Mouse (Mus musculus) MEL (cell line): ENCODE results near the gene Serpinb6b. TPM values are rescaled to one million over a fixed set of nuclear protein-coding genes. Genes with fewer than 3 reads are reported as not detected.

Experiments used
- DNase-seq: peaks from one replicate; pipeline ENCODE4 v3.0.0; 2011; ENCODE audit warnings: low read depth, low spot score
- H3K27ac ChIP-seq: 2 replicates; pipeline ENCODE4 v1.5.1; 2012; ENCODE audit warnings: low read depth, mild to moderate bottlenecking, control low read depth, low read length, moderate library complexity; ENCODE audit not compliant: control insufficient read depth
- H3K27me3 ChIP-seq, 2 experiments: fragments of 150-350 bp in 1 of 2; sonication (generic) in 1 of 2; 2 replicates each; pipeline ENCODE4 v1.6.1; 2012; ENCODE audit warnings: low read length in 2 of 2, mild to moderate bottlenecking in 2 of 2, improper control_type of control experiment in 1 of 2, moderate library complexity in 1 of 2; ENCODE audit not compliant: insufficient read depth in 2 of 2, control insufficient read depth in 1 of 2
- H3K36me3 ChIP-seq, 2 experiments: 2 replicates each; pipeline ENCODE4 v1.6.1; 2012 to 2014; ENCODE audit warnings: low read length in 2 of 2, improper control_type of control experiment in 1 of 2, inconsistent platforms in 1 of 2, mild to moderate bottlenecking in 1 of 2; ENCODE audit not compliant: insufficient read depth in 2 of 2, control insufficient read depth in 1 of 2
- H3K4me1 ChIP-seq, 2 experiments: fragments of 150-350 bp in 1 of 2; sonication (generic) in 1 of 2; 2 replicates each; pipeline ENCODE4 v1.6.1; 2012; ENCODE audit warnings: low read length in 2 of 2, improper control_type of control experiment in 1 of 2, mild to moderate bottlenecking in 1 of 2; ENCODE audit not compliant: insufficient read depth in 2 of 2, control insufficient read depth in 1 of 2
- H3K4me3 ChIP-seq, 2 experiments: fragments of 150-350 bp in 1 of 2; sonication (generic) in 1 of 2; 2 replicates each; pipeline ENCODE4 v1.5.1; 2012; ENCODE audit warnings: low read depth in 2 of 2, low read length in 2 of 2, mild to moderate bottlenecking in 2 of 2, moderate library complexity in 2 of 2, control low read depth in 1 of 2, improper control_type of control experiment in 1 of 2; ENCODE audit not compliant: control insufficient read depth in 1 of 2, insufficient read depth in 1 of 2
- H3K79me2 ChIP-seq: 2 replicates; pipeline ENCODE4 v1.6.1; 2012; ENCODE audit warnings: mild to moderate bottlenecking, low read length, moderate library complexity; ENCODE audit not compliant: control insufficient read depth, poor library complexity, insufficient read depth
- H3K9ac ChIP-seq: 2 replicates; pipeline ENCODE4 v1.6.1; 2012; ENCODE audit warnings: low read depth, mild to moderate bottlenecking, control low read depth, low read length, moderate library complexity; ENCODE audit not compliant: control insufficient read depth, poor library complexity, severe bottlenecking
- H3K9me3 ChIP-seq: fragments of 150-350 bp; sonication (generic); replicated peaks from 2 replicates; pipeline ENCODE4 v1.6.1; 2012; ENCODE audit warnings: mild to moderate bottlenecking, low read length, improper control_type of control experiment, moderate library complexity; ENCODE audit not compliant: insufficient read depth
- BHLHE40 ChIP-seq: IDR thresholded peaks from 2 replicates; pipeline ENCODE4 v1.6.1; 2012; ENCODE audit warnings: low read depth, mild to moderate bottlenecking, inconsistent platforms, low read length, improper control_type of control experiment, borderline replicate concordance
- CHD1 ChIP-seq: IDR thresholded peaks from 2 replicates; pipeline ENCODE4 v1.6.1; 2012; ENCODE audit warnings: low read depth, mild to moderate bottlenecking, inconsistent platforms, low read length, improper control_type of control experiment
- CTCF ChIP-seq, 3 experiments: IDR thresholded peaks in 2 of 3; conservative IDR thresholded peaks in 1 of 3; 2 replicates each; pipeline ENCODE4 v1.5.1; 2011 to 2012; ENCODE audit warnings: low read length in 3 of 3, low read depth in 2 of 3, mild to moderate bottlenecking in 2 of 3, improper control_type of control experiment in 1 of 3, inconsistent platforms in 1 of 3, mixed read lengths in 1 of 3, moderate library complexity in 1 of 3; ENCODE audit not compliant: control insufficient read depth in 1 of 3, insufficient read depth in 1 of 3, poor library complexity in 1 of 3, severe bottlenecking in 1 of 3
- ELF1 ChIP-seq: IDR thresholded peaks from 2 replicates; pipeline ENCODE4 v1.6.1; 2014; ENCODE audit warnings: low read depth, mild to moderate bottlenecking, inconsistent platforms, low read length, improper control_type of control experiment, moderate library complexity
- EP300 ChIP-seq, 2 experiments: IDR thresholded peaks; 2 replicates each; pipeline ENCODE4 v1.6.1; 2011; ENCODE audit warnings: improper control_type of control experiment in 2 of 2, low read length in 2 of 2, low read depth in 1 of 2, mild to moderate bottlenecking in 1 of 2
- ETS1 ChIP-seq: IDR thresholded peaks from 2 replicates; pipeline ENCODE4 v1.6.1; 2012; ENCODE audit warnings: low read depth, mild to moderate bottlenecking, inconsistent platforms, low read length, improper control_type of control experiment, moderate library complexity
- JUND ChIP-seq: IDR thresholded peaks from 2 replicates; pipeline ENCODE4 v1.6.1; 2011; ENCODE audit warnings: low read depth, mild to moderate bottlenecking, improper control_type of control experiment, low read length
- KAT2A ChIP-seq: conservative IDR thresholded peaks from 2 replicates; pipeline ENCODE4 v1.6.1; 2012; ENCODE audit warnings: low read depth, low read length, improper control_type of control experiment, inconsistent platforms
- MYC ChIP-seq: IDR thresholded peaks from 2 replicates; pipeline ENCODE4 v1.6.1; 2011; ENCODE audit warnings: low read depth, mild to moderate bottlenecking, low read length, improper control_type of control experiment, moderate library complexity
- NELFE ChIP-seq: IDR thresholded peaks from 2 replicates; pipeline ENCODE4 v1.6.1; 2011; ENCODE audit warnings: low read depth, low read length, improper control_type of control experiment
- POLR2A ChIP-seq, 2 experiments: IDR thresholded peaks; 2 replicates each; pipeline ENCODE4 v1.6.1; 2011 to 2012; ENCODE audit warnings: low read length in 2 of 2, mild to moderate bottlenecking in 2 of 2, control low read depth in 1 of 2, improper control_type of control experiment in 1 of 2, low read depth in 1 of 2, moderate library complexity in 1 of 2; ENCODE audit not compliant: control insufficient read depth in 1 of 2, insufficient read depth in 1 of 2, poor library complexity in 1 of 2
- POLR2AphosphoS2 ChIP-seq: IDR thresholded peaks from 2 replicates; pipeline ENCODE4 v1.6.1; 2011; ENCODE audit warnings: low read length, improper control_type of control experiment
- RCOR1 ChIP-seq: IDR thresholded peaks from 2 replicates; pipeline ENCODE4 v1.6.1; 2012; ENCODE audit warnings: low read depth, mild to moderate bottlenecking, inconsistent platforms, low read length, improper control_type of control experiment
- SIN3A ChIP-seq: IDR thresholded peaks from 2 replicates; pipeline ENCODE4 v1.6.1; 2012; ENCODE audit warnings: low read length, improper control_type of control experiment, inconsistent platforms
- USF2 ChIP-seq, 2 experiments: IDR thresholded peaks; 2 replicates each; pipeline ENCODE4 v1.6.1; 2011 to 2012; ENCODE audit warnings: improper control_type of control experiment in 2 of 2, low read length in 2 of 2, borderline replicate concordance in 1 of 2, inconsistent platforms in 1 of 2, low read depth in 1 of 2, mild to moderate bottlenecking in 1 of 2; ENCODE audit not compliant: insufficient read depth in 1 of 2
- polyA plus RNA-seq, 2 experiments: library from polyadenylated mRNA; stranded (reverse) in 1 of 2; unstranded in 1 of 2; fragments of >175 nt in 1 of 2; fragments of >200 nt in 1 of 2; gene quantifications; 2 replicates each; pipeline versions ENCODE4 v1.2.1 to v1.2.4; 2012; ENCODE audit warnings: low replicate concordance in 2 of 2, low read depth in 1 of 2; ENCODE audit not compliant: insufficient read length in 2 of 2, insufficient read depth in 1 of 2, missing spikeins in 1 of 2
- total RNA-seq: library from RNA; depleted of rRNA; stranded (reverse); fragments of 300-350 nt; gene quantifications from 2 replicates; pipeline ENCODE4 v1.2.3, GENCODE M21; 2012

The Serpinb6b gene
- total and polyA plus RNA-seq, 3 experiments, result 0.27 to 1.2 TPM; not detected in 1

DNA sequence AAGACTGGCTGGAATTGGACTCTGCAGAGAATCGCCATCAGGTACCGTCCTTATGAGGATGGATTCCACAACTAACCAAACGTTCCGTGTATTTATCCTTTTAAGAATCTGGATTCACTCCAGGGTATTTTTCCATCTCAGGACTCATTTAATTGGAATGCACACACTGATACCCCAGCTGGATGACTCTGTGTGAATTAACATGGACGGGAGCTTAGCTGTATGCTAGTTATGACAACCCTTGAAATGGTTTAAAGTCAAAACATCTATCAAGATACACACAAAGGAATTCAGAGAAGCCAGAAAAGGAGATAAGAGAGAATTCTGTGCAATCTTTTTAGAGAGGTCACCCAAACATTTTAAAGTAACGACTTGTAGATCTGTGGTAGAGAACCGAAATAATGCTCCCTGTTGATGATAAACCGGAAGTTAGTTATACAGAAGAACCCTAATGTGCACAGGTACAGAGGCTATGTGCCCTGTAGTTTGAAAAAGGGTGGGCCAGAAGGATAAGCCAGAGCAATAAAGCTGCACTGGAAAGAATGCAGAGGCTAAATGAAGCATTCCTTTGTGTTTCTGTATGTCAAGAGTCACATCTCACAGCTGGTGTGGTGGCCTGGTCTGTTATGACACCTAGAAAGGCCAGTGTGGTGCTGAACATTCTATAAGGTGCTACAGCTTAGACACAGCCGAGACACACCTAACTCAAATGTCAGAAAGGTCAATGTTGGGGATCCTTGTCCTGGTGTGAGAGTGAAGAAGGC is 837 bp upstream of the Serpinb6b start:
- Histone ChIP-seq H3K4me1 (peaks cover 9 to 12% of the 10 kb centered on the region in 2 experiments), H3K27ac (no peak overlapping the region), H3K4me3 (no peak overlapping the region), H3K9ac (no peak overlapping the region), H3K9me3 (no peaks in the 10 kb centered on the region), H3K27me3 (no peaks in the 10 kb centered on the region; a peak in 2 of 4 replicates), H3K79me2 (no peaks in the 10 kb centered on the region), H3K36me3 (peaks cover 0 to 10% of the 10 kb centered on the region in 2 experiments; a peak in 2 of 4 replicates)
- no peak for DNase-seq
- no peak for TF ChIP-seq POLR2A (IDR thresholded peaks at IDR 0.05; ENCODE audit: control insufficient read depth in 1 of 2, insufficient read depth in 1 of 2, low read depth in 1 of 2, low read length in 2 of 2, poor library complexity in 1 of 2)
- TF ChIP-seq ELF1, result no peak
- TF ChIP-seq ETS1, result no peak
- TF ChIP-seq NELFE, result no peak
- TF ChIP-seq RCOR1, result no peak
- TF ChIP-seq BHLHE40, result no peak

DNA sequence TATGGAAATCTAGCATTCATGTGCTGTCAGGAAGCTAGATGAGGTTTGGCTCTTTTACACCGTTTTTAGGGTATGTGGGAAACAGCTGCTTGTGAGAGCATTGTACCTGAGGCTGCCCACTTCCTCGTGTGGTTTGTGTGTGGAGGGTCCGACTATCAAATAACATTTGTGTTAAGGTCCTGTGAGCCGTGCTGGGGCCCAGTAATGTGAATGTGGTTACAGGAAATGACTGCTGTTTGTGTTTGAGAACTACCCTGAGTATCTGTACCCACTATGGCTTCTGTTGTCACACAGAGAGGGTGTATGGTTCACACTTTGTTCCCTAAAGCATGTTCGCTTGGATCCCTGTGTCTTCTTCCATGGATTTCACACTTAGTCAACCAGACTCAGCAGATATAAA is 1.1 kb downstream of the Serpinb6b start:
- Histone ChIP-seq H3K27ac (no peak overlapping the region), H3K4me3 (no peak overlapping the region), H3K9ac (no peak overlapping the region), H3K27me3 (no peaks in the 10 kb centered on the region; a peak in 1 of 4 replicates), H3K4me1 (peaks cover 10 to 16% of the 10 kb centered on the region in 2 experiments), H3K36me3 (peaks cover 0 to 16% of the 10 kb centered on the region in 2 experiments; a peak in 2 of 4 replicates), H3K9me3 (no peaks in the 10 kb centered on the region), H3K79me2 (no peaks in the 10 kb centered on the region)
- no peak for TF ChIP-seq SIN3A
- no peak for TF ChIP-seq JUND
- no peak for TF ChIP-seq EP300 (IDR thresholded peaks at IDR 0.05; ENCODE audit: low read depth in 1 of 2, low read length in 2 of 2)
- TF ChIP-seq MYC, result no peak
- no peak for TF ChIP-seq USF2 (IDR thresholded peaks at IDR 0.05; ENCODE audit: borderline replicate concordance in 1 of 2, insufficient read depth in 1 of 2, low read depth in 1 of 2, low read length in 2 of 2)
- TF ChIP-seq CTCF (IDR thresholded peaks at IDR 0.05 in 2 of 3, conservative IDR thresholded peaks at IDR 0.05 in 1 of 3; ENCODE audit: control insufficient read depth in 1 of 3, insufficient read depth in 1 of 3, low read depth in 2 of 3, low read length in 3 of 3, poor library complexity in 1 of 3, severe bottlenecking in 1 of 3), result no peak
- TF ChIP-seq KAT2A, result no peak
- TF ChIP-seq POLR2AphosphoS2, result no peak
- TF ChIP-seq CHD1, result no peak
- DNase-seq, result no peak
